Mouse (Mus musculus) C2C12 (cell line): ENCODE data around the gene Rpl4. TPM values are rescaled to one million over a fixed set of nuclear protein-coding genes. Genes with fewer than 3 reads are reported as not detected.
"Not testable (repeated sequence)": the region's sequence is repeated elsewhere in the genome, so short reads cannot be mapped to it uniquely, and the experiment has no call there.

Experiments used
- H3K27me3 ChIP-seq: one replicate; pipeline ENCODE4 v1.6.1; 2011; ENCODE audit not compliant: control insufficient read depth, insufficient read depth, insufficient read length
- H3K36me3 ChIP-seq: one replicate; pipeline ENCODE4 v1.6.1; 2011; ENCODE audit not compliant: control insufficient read depth, insufficient read depth
- H3K4me3 ChIP-seq: one replicate; pipeline ENCODE4 v1.5.1; 2011; ENCODE audit warnings: mild to moderate bottlenecking, control low read depth; ENCODE audit not compliant: poor library complexity, insufficient read depth, severe bottlenecking
- H3K79me2 ChIP-seq: one replicate; pipeline ENCODE4 v1.6.1; 2011; ENCODE audit not compliant: control insufficient read depth, insufficient read depth
- H3K79me3 ChIP-seq: one replicate; pipeline ENCODE4 v1.6.1; 2011; ENCODE audit warnings: low read depth, control low read depth
- H3ac ChIP-seq: one replicate; pipeline ENCODE3; 2011; ENCODE audit warnings: low read depth; ENCODE audit not compliant: control insufficient read depth, insufficient read length
- CEBPB ChIP-seq: IDR thresholded peaks from one replicate; pipeline ENCODE4 v1.6.1; 2011; ENCODE audit warnings: low read depth, mild to moderate bottlenecking, control low read depth, moderate library complexity
- CTCF ChIP-seq: IDR thresholded peaks from one replicate; pipeline ENCODE4 v1.5.1; 2011; ENCODE audit not compliant: control insufficient read depth, insufficient read depth, insufficient read length
- FOSL1 ChIP-seq: IDR thresholded peaks from one replicate; pipeline ENCODE4 v1.8.0; 2011; ENCODE audit warnings: mild to moderate bottlenecking, low read length; ENCODE audit not compliant: poor library complexity, insufficient read depth, severe bottlenecking
- MAX ChIP-seq: IDR thresholded peaks from one replicate; pipeline ENCODE4 v1.6.1; 2011; ENCODE audit warnings: mild to moderate bottlenecking, control low read depth
- MYOD1 ChIP-seq: IDR thresholded peaks from one replicate; pipeline ENCODE4 v1.6.1; 2011; ENCODE audit warnings: low read depth; ENCODE audit not compliant: control insufficient read depth, insufficient read length
- MYOG ChIP-seq: IDR thresholded peaks from one replicate; pipeline ENCODE4 v1.6.1; 2011; ENCODE audit not compliant: control insufficient read depth, insufficient read length; ENCODE audit errors: extremely low read depth
- USF1 ChIP-seq: IDR thresholded peaks from one replicate; pipeline ENCODE4 v1.6.1; 2011; ENCODE audit warnings: low read depth, mild to moderate bottlenecking, control low read depth, moderate library complexity
- polyA plus RNA-seq: library from polyadenylated mRNA; unstranded; fragments of >200 nt; fragmentation: generic; extraction: Trizol; gene quantifications from one replicate; pipeline ENCODE4 v1.2.1, GENCODE M21; 2012; ENCODE audit warnings: missing spikeins

The Rpl4 gene
- polyA plus RNA-seq, 1 experiment = 1,235 TPM

- Histone ChIP-seq H3K27me3 (no peaks in the 10 kb centered on the region), H3K36me3 (peaks cover 68% of the 10 kb centered on the region), H3ac (peak overlapping the region; percentile 31), H3K79me2 (peaks cover 74% of the 10 kb centered on the region), H3K79me3 (peaks cover 60% of the 10 kb centered on the region), H3K4me3 (peak overlapping the region; percentile 88)
- TF ChIP-seq USF1 (no peak), MAX (no peak), CEBPB (no peak), MYOG (no peak), CTCF (no peak), MYOD1 (no peak), FOSL1 (no peak)
These were observed 1.6 kb downstream of the Rpl4 start for GRCm38 (mm10) chr9:64174766-64175165.

DNA sequence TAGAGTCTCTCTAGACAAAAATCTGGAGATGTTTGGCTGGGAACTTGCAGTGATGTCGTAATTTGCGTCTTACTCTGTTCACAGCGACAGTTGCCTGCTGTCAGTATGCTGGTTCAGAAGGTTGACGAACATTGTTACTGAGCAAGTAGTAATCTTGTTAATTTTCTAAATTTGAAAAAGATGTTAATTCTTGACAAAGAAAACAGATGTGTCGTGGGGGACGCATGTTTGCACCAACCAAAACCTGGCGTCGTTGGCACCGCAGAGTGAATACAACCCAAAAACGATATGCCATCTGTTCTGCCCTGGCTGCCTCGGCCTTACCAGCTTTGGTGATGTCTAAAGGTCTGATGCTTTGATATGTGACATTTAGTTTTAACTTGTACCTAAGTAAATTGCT lies 2.2 kb downstream of the Rpl4 start:
- TF ChIP-seq CEBPB = no peak
- no peak for TF ChIP-seq MAX
- TF ChIP-seq MYOG = no peak
- TF ChIP-seq MYOD1 = no peak
- no peak for TF ChIP-seq CTCF
- no peak for TF ChIP-seq USF1
- no peak for TF ChIP-seq FOSL1
- peaks cover 60% of the 10 kb centered on the region for H3K79me3 ChIP-seq
- peaks cover 71% of the 10 kb centered on the region for H3K36me3 ChIP-seq
- H3K79me2 ChIP-seq = peaks cover 68% of the 10 kb centered on the region
- no peaks in the 10 kb centered on the region for H3K27me3 ChIP-seq
- peak overlapping the region; percentile 88 for H3K4me3 ChIP-seq
- no peak overlapping the region for H3ac ChIP-seq

GRCm38 (mm10) chr9:64178610-64178973 lies 5.4 kb downstream of the Rpl4 start:
- no peaks in the 10 kb centered on the region for H3K27me3 ChIP-seq
- TF ChIP-seq FOSL1 = no peak
- no peak for TF ChIP-seq CTCF
- TF ChIP-seq CEBPB = no peak
- no peak for TF ChIP-seq USF1
- no peak for TF ChIP-seq MYOG
- TF ChIP-seq MAX = no peak
- no peak for TF ChIP-seq MYOD1
- no peak overlapping the region for H3ac ChIP-seq
- no peak overlapping the region for H3K4me3 ChIP-seq
- peaks cover 34% of the 10 kb centered on the region for H3K79me3 ChIP-seq
- peaks cover 40% of the 10 kb centered on the region for H3K79me2 ChIP-seq
- H3K36me3 ChIP-seq = peaks cover 83% of the 10 kb centered on the region

DNA sequence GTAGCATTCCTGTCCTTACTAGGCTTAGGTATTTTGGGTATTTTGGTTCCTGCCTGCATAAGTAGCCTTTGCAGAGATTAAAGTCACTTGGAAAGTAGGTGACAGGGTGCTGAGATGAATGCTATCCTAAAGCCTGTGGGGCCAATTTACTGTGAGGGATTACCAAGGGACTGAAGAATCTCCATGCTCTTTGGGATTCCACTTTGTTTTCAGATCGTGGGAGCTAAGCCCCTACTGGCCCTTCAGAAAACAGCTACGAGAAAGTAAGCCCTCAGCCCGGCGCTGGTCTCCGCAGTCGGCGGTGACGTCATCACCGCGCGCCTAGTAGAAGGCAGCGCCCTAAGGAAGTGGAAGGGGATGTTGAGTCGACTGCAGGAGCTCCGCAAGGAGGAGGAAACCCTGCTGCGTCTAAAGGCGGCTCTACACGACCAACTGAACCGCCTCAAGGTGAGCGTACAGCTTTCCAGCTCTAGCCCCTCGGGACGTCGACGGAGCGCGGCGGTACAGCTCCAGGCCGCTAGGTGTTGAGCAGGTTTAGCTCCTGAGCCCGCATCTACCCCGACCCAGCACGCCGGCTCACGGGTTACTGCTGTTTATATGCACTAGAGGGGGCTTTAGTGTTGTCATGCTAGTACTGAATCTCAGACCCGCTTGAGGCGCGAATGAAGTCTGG lies 5.9 kb downstream of the Rpl4 start, which contains the start of gene Snapc5:
TSS of gene Snapc5 (plus strand) at position 301 of the 673 bp plus-strand sequence.
- no peak for TF ChIP-seq CEBPB
- no peak for TF ChIP-seq MYOG
- no peak for TF ChIP-seq MYOD1
- peak; percentile 6 for TF ChIP-seq CTCF
- TF ChIP-seq MAX = no peak
- TF ChIP-seq USF1 = no peak
- TF ChIP-seq FOSL1 = no peak
- Histone ChIP-seq H3K79me3 (peaks cover 29% of the 10 kb centered on the region), H3K36me3 (peaks cover 80% of the 10 kb centered on the region), H3ac (peak within 1 kb of the TSS; percentile 6), H3K4me3 (peak within 1 kb of the TSS; percentile 16), H3K27me3 (no peaks in the 10 kb centered on the region), H3K79me2 (peaks cover 34% of the 10 kb centered on the region)

- not testable (repeated sequence) for H3K4me3 ChIP-seq, H3K79me3 ChIP-seq, H3K27me3 ChIP-seq, H3K79me2 ChIP-seq, H3ac ChIP-seq
- H3K36me3 ChIP-seq = peaks cover 57% of the 10 kb centered on the region
These were observed 10.1 kb downstream of the Rpl4 start for GRCm38 (mm10) chr9:64183295-64183694.

DNA sequence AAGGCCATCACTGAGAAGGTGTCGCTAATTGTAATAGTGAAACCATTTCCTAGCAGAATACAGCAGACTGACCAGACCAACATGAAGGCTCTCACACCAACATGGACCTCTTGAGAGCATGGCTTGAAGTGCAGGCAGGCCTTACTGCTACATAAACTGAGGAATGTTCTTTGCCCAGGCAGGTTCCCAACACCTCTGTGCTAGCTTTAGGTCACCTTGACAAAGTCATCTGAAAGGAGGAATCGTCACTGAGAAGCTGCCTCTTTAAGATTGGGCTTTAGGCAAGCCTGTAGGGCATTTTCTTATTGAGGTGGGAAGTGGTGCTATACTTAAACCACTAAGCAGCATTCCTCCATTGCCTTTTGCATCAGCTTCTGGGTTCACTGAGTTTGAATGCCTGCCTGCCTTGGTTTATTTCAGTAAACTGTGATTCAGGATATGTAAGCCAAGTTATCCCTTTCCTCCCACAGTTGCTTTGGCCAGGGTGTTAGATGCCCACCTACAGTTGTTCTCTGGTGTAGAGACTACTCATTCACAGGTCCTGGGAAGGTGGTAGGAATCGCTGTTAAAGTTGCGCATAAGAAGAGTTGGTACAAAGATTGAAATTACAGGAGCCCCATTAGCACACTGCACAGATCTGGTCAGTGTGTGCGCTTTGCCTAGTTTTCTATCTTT lies 11.1 kb downstream of the Rpl4 start:
- Histone ChIP-seq H3K79me3 (no peaks in the 10 kb centered on the region), H3K79me2 (no peaks in the 10 kb centered on the region), H3K27me3 (no peaks in the 10 kb centered on the region), H3K36me3 (peaks cover 49% of the 10 kb centered on the region), H3ac (no peak overlapping the region), H3K4me3 (no peak overlapping the region)
- TF ChIP-seq FOSL1 (no peak), MYOD1 (no peak), CEBPB (no peak), MAX (no peak), MYOG (no peak), USF1 (no peak), CTCF (no peak)
